Mouse (Mus musculus) heart, postnatal 14 days (tissue): Measurements from ENCODE around the gene Nsmce4a. TPM values are rescaled to one million over a fixed set of nuclear protein-coding genes. Genes with fewer than 3 reads are reported as not detected.
"Not testable (repeated sequence)": the region's sequence is repeated elsewhere in the genome, so short reads cannot be mapped to it uniquely, and the experiment has no call there.

Experiments used
- DNase-seq, 2 experiments: peaks; one replicate each; pipeline ENCODE4 v3.0.0; 2021 to 2022
- intact Hi-C: fragments of 180-260 bp; cut with DNase I; formaldehyde crosslinking; loops from one replicate; pipeline ENCODE4 v1.15.1; 2025
- total RNA-seq, 2 experiments: library from RNA; stranded (reverse); gene quantifications; 2 replicates each; pipeline ENCODE4 v1.2.3; 2021

Gene Nsmce4a
- total RNA-seq, 2 experiments from 2014 or later, result 44.3 to 44.4 TPM

DNA sequence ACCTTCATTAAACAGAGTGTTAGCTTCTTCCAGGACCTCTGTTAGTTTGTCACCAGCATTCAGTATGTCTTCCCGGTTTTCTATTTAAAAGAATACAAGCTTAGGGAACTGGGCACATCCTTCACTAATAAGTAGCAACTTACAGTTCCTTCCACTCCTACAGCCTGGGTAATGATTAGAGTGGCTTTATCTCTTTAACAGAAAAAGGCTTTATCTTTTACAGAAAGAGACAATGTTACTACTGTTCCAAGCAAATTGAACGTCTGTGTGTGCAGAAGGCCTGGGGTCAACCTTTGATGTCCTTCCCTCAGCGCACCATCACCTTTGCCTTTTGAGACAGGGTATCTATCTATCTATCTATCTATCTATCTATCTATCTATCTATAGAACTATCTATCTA, 27.0 kb downstream of the Nsmce4a start:
- no peak for DNase-seq
- intact Hi-C loops, result no loop called here

DNA sequence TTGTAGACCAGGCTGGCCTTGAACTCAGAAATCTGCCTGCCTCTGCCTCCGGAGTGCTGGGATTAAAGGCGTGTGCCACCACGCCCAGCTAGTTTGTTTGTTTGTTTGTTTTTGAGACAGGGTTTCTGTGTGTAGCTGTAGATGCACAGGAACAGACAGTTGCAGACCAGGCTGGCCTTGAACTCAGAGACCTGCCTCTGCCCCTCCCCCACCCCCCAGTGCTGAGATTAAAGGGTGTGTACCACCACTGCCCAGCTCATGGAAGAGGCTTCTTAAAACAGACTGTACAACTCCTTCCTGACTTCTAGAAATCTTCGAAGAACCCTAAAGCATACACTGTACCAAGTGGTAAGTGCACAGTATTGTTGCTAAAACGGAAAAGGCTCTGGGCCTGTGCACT, 27.5 kb downstream of the Nsmce4a start:
- intact Hi-C loops, result no loop called here
- DNase-seq, result no peak

DNA sequence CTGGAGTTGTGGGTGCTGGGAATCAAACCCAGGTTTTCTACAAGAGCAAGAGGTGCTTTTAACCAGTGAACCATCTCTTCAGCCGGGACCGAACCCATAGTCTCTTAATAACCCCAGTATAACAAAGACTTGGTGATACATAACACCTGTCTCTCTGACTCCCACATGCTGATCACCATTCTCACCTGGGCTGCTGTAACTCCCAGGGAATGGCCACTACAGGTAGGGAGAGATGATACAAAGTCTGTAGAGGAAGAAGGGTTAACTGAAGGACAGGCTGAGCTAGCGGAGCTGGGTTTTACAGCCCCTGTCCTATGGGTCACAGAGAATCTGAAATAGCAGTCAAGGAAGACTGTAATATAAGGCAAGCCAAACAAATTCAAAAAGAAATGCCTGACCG, 29.7 kb downstream of the Nsmce4a start:
- intact Hi-C loops, result no loop called here
- no peak for DNase-seq

- intact Hi-C loops, result no loop called here
- DNase-seq, result no peak
These were observed 32.7 kb downstream of the Nsmce4a start for GRCm38 (mm10) chr7:130540176-130540575.

DNA sequence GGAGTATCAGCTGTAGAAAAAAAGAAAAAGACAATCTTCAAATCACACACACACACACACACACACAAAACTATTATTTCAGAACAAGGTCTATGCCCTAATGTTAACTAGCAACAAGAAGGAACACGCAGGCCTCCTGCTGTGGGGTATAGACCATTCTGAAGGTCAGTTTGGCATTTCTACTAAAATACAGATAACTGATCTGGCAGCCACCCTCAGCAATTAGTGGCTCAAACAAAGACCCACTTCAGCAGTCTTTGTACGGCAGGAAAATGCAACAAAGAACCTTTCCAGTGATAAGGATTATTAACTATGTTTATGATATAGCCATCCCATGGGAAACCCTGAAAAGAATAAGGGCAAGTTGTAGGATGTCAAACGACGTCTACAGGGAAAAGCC, 35.9 kb downstream of the Nsmce4a start:
- DNase-seq, result no peak
- intact Hi-C loops, result loop anchor here (5.0 kb wide), 1 partner anchor 70 kb away; no protein-coding TSS in a partner anchor

- DNase-seq, result no peak
- intact Hi-C loops, result loop anchor here (5.0 kb wide), 1 partner anchor 72 kb away; no protein-coding TSS in a partner anchor
These were observed 37.7 kb downstream of the Nsmce4a start for GRCm38 (mm10) chr7:130535174-130535573.

DNA sequence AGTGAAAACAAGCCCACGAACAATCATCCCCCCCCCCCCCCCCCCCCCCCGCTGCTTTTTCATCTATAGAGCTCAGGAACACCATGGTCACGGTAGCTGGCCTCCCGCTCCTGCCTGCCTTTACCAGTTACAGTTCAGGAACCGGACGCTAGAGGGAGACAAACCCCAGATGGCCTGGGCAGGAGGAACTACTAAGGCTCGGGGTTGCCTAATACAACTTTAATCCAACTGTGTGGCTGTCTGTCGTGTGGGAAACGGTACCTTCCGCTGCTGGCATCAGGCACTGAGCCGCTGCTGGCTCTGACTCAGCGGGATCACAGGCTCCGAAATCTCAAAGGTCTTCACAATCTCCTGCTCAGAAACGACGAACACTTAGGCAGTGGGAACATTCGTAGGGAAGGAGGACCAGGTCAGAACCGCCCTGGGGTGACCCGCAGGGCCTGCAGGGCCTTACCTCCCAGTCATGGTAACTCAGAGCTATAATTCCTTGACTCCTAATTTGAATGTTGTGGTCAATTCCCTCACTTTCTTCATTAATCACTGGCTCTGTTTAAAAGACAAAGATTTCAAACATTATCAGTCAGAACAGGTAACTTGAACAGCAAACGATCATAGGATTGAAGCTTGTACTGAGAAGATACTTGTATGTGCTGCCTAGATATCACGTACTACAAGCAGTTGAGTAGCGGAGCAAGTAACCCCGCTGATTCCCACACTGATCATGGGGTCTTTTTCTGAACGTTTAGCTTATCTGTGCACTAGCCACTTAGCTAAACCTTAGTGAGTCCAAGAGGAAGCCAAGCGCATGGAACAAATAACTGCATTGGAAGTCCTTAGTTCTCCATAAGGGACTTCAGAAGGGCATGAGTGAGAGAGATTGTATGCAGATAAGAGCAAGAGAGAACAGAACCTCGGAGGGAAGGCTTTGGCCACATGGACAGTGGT, 39.3 kb downstream of the Nsmce4a start:
- DNase-seq, result peak; percentile 90 to 95
- intact Hi-C loops, result loop anchor here (5.0 kb wide), 1 partner anchor 229 kb away; no protein-coding TSS in a partner anchor

DNA sequence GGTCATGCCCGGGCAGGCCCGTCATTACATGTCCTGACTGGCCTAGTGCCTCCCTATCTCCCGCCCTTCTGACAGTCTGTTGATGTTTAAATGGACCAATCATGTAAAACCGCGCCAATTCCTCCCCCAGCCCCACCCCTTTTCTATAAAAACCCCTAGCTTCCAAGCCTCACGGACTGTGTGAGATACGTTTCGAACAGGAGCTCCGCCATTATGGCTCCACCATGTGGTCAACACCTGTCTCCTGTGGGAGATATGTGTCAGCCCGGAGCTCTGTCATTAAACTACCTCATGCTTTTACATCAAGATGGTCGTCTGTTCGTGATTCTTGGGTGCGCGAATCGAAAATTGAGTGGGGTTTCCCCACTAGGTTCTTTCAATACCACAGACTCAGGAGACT, 41.8 kb downstream of the Nsmce4a start:
- DNase-seq, result not testable (repeated sequence)
- intact Hi-C loops, result loop anchor here (5.0 kb wide), 1 partner anchor 231 kb away; no protein-coding TSS in a partner anchor

DNA sequence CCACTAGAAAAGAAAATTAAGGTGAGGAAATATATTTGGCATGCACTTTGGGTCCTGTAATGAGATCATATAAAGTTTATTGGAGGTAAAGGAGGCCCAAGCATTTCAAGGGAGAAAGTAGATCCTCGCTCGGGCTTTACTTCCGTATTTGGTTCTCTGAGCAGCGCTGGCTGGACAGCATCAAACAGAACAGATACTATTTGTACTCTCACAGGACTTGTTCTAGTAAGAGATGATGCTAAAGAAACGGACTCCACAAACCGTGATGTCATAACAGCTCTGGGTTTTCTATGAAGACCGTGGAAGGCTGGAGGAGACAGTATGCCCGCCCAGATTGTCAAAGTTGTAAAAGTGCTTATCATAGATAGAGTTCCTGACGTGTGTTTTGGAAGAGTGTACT, 45.6 kb downstream of the Nsmce4a start:
- intact Hi-C loops, result no loop called here
- no peak for DNase-seq

DNA sequence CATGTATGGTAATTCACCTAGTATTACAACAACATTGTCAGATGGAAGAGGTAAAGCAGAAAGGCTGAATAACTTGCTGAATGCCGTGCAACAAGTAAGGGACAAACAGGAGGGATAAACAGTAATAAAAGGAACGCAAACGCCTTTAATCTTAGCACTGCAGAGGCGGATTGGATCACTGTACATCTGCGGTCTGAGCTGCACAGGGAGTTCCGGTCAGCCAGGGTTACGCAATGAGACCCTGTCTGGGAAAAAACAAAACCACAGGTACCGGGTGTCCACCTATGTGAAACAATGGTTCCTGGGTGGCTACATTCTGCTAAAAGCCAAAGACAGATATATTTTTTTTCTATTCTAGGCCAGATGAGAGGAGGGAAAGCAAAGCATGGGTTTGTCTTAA, 49.5 kb downstream of the Nsmce4a start:
- no peak for DNase-seq
- intact Hi-C loops, result no loop called here

DNA sequence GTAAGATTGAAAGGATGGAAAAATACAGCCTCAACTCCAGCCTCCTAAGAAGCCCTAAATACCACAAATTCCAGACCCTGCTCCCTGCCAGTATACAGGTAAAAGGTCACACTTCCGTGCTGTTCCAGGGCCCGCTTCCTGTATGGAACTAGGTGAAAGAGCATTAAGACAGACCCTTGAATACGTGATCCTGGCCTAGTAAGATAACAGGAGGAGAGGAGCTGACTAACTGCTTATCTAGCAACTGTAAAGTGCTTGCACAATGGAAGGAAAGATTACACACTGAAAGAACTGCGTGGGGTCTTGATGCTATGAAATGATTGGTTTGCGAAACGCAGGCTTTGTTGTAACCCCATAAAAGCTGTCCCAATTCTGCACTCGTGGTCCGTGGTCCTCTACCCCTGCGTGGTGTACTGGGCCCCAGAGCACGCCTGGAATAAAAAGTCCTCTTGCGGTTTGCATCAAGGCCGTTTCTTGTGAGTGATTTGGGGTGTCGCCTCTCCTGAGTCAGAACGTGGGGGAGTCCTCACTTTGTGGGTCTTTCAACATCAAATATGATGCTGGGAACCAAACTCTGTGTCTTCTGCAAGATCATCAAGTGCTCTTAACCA, 52.0 kb downstream of the Nsmce4a start:
- no peak for DNase-seq
- intact Hi-C loops, result no loop called here

GRCm38 (mm10) chr7:130520049-130520425, 52.9 kb downstream of the Nsmce4a start, which contains the start of gene Ate1:
Ate1 (minus strand) TSS chr7:130520369.
- no peak for DNase-seq
- intact Hi-C loops, result no loop called here

DNA sequence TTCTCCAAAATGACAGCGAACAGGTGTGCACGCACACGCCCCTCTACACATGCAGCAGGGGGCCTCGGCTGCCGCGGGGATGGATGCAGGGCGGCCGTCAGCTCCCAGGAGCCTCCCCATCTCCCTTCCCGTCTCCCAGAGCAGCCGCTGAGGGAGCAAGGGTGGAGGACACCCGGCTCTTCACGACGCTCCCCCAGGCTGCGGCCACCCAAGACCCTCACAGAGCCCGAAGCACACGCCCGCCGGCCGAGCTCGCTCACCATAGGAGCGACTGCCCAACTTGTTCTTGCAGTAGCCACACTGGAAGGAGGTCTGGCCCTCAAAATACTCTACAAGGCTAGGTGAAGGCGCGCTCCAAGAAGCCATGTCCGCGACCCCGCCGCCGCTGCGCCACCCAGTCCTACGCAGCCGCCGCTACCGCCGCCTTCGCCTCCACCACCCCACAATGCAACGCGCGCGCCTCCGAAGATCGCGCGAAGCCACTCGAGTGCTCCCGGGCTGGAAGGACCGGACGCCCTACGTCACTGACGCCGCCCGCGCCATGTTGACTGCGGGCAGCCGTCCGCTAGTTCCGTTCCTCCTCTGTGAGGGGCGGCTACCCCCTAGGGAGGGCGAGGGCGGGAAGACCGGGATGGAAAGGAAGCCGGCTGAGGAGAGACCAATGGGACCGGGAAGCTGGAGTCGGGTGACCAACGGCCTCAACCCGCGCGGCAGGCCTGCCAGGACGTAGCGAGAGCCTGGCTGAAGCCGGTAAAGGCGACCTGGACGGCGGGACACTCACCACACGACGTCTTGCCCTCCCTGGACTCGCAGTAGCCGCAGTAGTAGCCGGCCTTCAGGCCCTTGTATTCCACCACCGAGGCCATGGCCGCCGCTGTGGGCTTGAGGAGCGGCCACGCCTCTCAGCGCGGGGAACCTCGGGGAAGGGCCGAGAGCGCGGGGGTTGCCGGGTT, 53.5 kb downstream of the Nsmce4a start:
- intact Hi-C loops, result no loop called here
- peak; percentile 100 for DNase-seq

DNA sequence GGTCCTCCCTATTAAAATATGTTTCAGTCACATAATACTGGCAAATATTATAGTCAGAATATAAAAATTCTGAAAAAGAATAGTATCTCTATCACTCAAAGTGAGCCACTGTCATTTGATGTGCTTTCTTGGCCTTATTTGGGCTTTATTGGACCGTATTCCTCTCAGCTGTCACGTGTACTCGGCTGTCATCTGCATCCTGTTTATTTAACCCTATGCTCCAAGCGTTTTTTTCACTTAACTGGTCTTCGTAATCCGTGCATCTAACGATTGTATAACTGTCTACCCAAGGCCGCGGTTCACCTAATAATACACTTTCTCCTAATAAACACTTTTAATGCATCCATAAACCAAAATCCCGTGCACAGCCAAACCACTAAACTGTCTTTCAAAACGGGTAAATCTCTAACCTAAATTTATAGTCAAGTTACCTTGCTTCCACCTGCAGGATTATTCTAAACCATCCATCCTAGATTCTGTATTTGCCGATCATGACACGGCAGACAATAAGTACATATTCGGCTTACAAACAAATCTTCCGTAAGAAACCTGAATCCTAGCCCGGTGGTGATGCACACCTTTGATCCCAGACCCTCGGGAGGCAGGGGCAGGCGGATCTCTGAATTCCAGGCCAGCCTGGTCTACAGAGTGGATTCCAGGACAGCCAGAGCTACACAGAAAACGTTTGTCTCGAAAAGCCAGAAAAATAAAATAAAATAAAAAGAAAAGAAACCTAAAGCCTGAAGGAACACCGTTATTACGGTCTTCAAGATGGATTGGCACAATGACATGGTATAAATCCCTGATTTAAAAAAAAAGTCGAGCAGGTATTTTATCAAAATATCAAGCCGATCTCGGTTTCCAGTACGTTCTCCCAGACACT, 54.5 kb downstream of the Nsmce4a start:
- intact Hi-C loops, result no loop called here
- DNase-seq, result no peak

- no peak for DNase-seq
- intact Hi-C loops, result no loop called here
These were observed 62.7 kb downstream of the Nsmce4a start for GRCm38 (mm10) chr7:130510243-130510642.

DNA sequence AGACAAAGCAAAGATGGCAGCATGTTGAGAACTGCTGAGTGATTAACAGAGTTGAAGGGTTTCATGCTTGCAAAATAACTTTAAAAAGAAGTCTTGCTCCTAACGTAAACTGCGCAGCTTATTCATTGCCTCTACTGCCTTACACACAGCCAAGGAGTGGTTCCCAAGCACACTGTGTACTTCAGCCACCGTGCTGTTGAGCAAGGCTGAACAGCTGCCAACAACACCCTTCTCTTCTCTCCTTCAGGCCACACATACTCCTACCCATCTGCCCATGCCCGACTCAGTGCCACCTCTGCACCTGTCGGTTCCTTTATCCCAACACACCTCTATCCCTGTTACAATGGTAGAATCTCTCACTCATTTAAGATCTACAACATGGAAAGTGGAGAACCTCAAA, 69.9 kb downstream of the Nsmce4a start:
- intact Hi-C loops, result no loop called here
- no peak for DNase-seq

DNA sequence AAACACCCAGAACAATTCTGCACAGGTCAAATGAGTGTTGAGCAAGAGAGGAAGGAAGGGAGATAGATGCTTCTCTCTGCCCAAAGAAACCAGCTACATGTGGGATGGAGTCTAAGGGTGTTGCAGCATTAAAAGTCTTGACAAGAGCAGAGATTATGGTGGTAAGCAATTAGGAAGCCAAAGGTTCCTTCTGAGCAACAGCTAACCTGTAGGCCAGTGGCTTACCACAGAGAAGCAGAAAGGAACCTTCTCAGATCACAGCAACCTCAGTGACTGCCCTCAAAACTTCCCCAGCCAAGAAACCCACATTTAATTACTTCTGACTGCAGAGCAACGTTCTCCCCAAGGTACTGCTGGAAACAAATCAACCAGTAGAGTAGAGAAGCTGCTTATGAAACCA, 71.4 kb downstream of the Nsmce4a start:
- DNase-seq, result no peak
- intact Hi-C loops, result no loop called here

- intact Hi-C loops, result no loop called here
- no peak for DNase-seq
These were observed 79.6 kb downstream of the Nsmce4a start for GRCm38 (mm10) chr7:130493346-130493745.

DNA sequence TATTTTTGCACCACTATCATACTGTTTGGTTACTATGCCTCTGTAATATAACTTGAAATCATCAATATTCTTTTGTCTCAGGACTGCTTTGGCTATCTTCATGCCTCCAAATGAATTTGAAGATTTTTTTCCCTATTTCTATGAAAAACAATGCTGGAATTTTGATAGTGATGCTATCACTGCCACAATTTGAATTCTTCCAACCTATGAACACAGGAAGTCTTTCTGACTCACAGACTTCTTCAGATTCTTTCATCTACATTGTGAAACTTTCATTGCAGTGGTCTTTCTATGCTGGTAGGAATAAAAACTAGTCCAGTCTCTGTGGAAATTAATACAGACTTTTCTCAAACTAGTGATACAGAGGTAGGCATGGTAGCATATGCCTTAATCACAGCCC, 80.9 kb downstream of the Nsmce4a start:
- no peak for DNase-seq

More for the DNA sequence above, 80.9 kb downstream of the Nsmce4a start:
- intact Hi-C loops, result no loop called here
